Mouse (Mus musculus): ENCODE measurements around the gene Crb2.
A peak's percentile ranks its signal among the peaks of the same experiment; 100 is the strongest.

Gene Crb2

GRCm38 (mm10) chr2:37776016-37776415 lies at the start of gene Crb2:
TSS of gene Crb2 (plus strand) at chr2:37776249.
- DNase-seq (ENCODE audit: low read depth in 1 of 2, low spot score in 2 of 2), result no peak

GRCm38 (mm10) chr2:37731241-37731801 lies 44.7 kb upstream of the Crb2 start:
- no peak for DNase-seq (ENCODE audit: low read depth in 1 of 2, low spot score in 2 of 2)

GRCm38 (mm10) chr2:37734979-37735806 lies 40.9 kb upstream of the Crb2 start:
- DNase-seq (ENCODE audit: low read depth in 1 of 2, low spot score in 2 of 2), result no peak

- DNase-seq (ENCODE audit: low read depth in 1 of 2, low spot score in 2 of 2), result no peak
These were observed 40.3 kb upstream of the Crb2 start for GRCm38 (mm10) chr2:37735807-37736188.

GRCm38 (mm10) chr2:37741806-37742554 lies 34.1 kb upstream of the Crb2 start:
- no peak for DNase-seq (ENCODE audit: low read depth in 1 of 2, low spot score in 2 of 2)

GRCm38 (mm10) chr2:37744773-37745395 lies 31.2 kb upstream of the Crb2 start:
- no peak for DNase-seq (ENCODE audit: low read depth in 1 of 2, low spot score in 2 of 2)

GRCm38 (mm10) chr2:37746293-37747049 lies 29.6 kb upstream of the Crb2 start:
- DNase-seq (ENCODE audit: low read depth in 1 of 2, low spot score in 2 of 2), result no peak

GRCm38 (mm10) chr2:37747909-37748308 lies 28.1 kb upstream of the Crb2 start:
- DNase-seq (ENCODE audit: low read depth in 1 of 2, low spot score in 2 of 2), result no peak

- no peak for DNase-seq (ENCODE audit: low read depth in 1 of 2, low spot score in 2 of 2)
These were observed 27.5 kb upstream of the Crb2 start for GRCm38 (mm10) chr2:37748442-37749066.

- DNase-seq (ENCODE audit: low read depth in 1 of 2, low spot score in 2 of 2), result no peak
These were observed 26.7 kb upstream of the Crb2 start for GRCm38 (mm10) chr2:37749323-37749722.

- no peak for DNase-seq (ENCODE audit: low read depth in 1 of 2, low spot score in 2 of 2)
These were observed 24.9 kb upstream of the Crb2 start for GRCm38 (mm10) chr2:37751114-37751513.

GRCm38 (mm10) chr2:37756220-37756930 lies 19.7 kb upstream of the Crb2 start:
- no peak for DNase-seq (ENCODE audit: low read depth in 1 of 2, low spot score in 2 of 2)

- DNase-seq (ENCODE audit: low read depth in 1 of 2, low spot score in 2 of 2), result peak in 1 of 2 experiments; percentile 20
These were observed 19.0 kb upstream of the Crb2 start for GRCm38 (mm10) chr2:37757016-37757415.

GRCm38 (mm10) chr2:37757784-37758183 lies 18.3 kb upstream of the Crb2 start:
- no peak for DNase-seq (ENCODE audit: low read depth in 1 of 2, low spot score in 2 of 2)

- DNase-seq (ENCODE audit: low read depth in 1 of 2, low spot score in 2 of 2), result no peak
These were observed 17.6 kb upstream of the Crb2 start for GRCm38 (mm10) chr2:37758343-37759015.

GRCm38 (mm10) chr2:37760633-37761032 lies 15.4 kb upstream of the Crb2 start:
- DNase-seq (ENCODE audit: low read depth in 1 of 2, low spot score in 2 of 2), result no peak

- DNase-seq (ENCODE audit: low read depth in 1 of 2, low spot score in 2 of 2), result no peak
These were observed 12.4 kb upstream of the Crb2 start for GRCm38 (mm10) chr2:37763638-37764037.

- no peak for DNase-seq (ENCODE audit: low read depth in 1 of 2, low spot score in 2 of 2)
These were observed 11.5 kb upstream of the Crb2 start for GRCm38 (mm10) chr2:37764514-37764913.

GRCm38 (mm10) chr2:37765082-37765483 lies 11.0 kb upstream of the Crb2 start:
- DNase-seq (ENCODE audit: low read depth in 1 of 2, low spot score in 2 of 2), result no peak

All from monocyte, adult 2 months (primary cell).